Mouse (Mus musculus): Measurements from ENCODE around the gene Aldh4a1. TPM values are rescaled to one million over a fixed set of nuclear protein-coding genes. Genes with fewer than 3 reads are reported as not detected.

The Aldh4a1 gene
- polyA plus RNA-seq, 1 experiment from 2014 or later = 12.9 TPM

- WGBS = 64% methylated on average over 6 of the region's 6 CpGs
- Histone ChIP-seq H3K36me3 (ENCODE audit: control insufficient read depth, insufficient read depth, low read length) (peaks cover 16% of the 10 kb centered on the region), H3K27ac (replicated peaks) (0 out of 2 replicates have a peak overlapping the region, but pooled peaks have one; percentile 18), H3K4me2 (replicated peaks; ENCODE audit: low read depth) (no peak overlapping the region), H3K27me3 (ENCODE audit: control insufficient read depth, insufficient read depth, low read length) (no peaks in the 10 kb centered on the region), H3K4me1 (replicated peaks; ENCODE audit: control insufficient read depth, insufficient read depth) (no peaks in the 10 kb centered on the region), H3K4me3 (ENCODE audit: low read depth, low read length) (no peak overlapping the region), H3K9me3 (ENCODE audit: control insufficient read depth, low read length) (no peaks in the 10 kb centered on the region), H3K9ac (ENCODE audit: low read length) (no peak overlapping the region)
- ATAC-seq (ENCODE audit: low FRiP score, low TSS enrichment) (no peak), DNase-seq (ENCODE audit: low spot score) (no peak)
- TF ChIP-seq EP300 (optimal IDR thresholded peaks at IDR 0.05) (no peak), CTCF (IDR thresholded peaks at IDR 0.05; ENCODE audit: low read depth) (no peak)
Measured at GRCm38 (mm10) chr4:139610954-139611353, 11.7 kb upstream of the Aldh4a1 start.

DNA sequence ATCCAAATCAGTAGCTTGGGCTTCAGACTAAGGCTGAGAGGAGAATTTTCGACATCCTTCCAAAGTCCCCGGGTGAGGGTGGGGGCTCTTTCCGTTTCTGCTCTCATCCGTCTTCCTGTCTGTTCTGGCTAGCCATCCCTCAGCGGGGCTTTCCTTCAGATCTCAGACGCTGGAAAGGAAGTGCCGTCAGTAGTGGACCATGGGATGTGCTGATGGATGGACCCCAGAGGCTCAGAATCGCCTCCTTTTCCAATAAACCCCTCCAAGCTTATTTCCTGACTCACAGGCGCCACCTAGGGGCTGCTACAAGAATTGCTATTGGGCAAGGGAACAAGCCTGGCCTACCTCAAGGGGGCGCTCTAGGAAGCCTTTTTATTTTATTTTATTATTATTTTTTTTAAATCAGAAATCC is 11.1 kb upstream of the Aldh4a1 start:
- TF ChIP-seq CTCF (IDR thresholded peaks at IDR 0.05; ENCODE audit: low read depth) = peak; percentile 99
- no peak for TF ChIP-seq EP300 (optimal IDR thresholded peaks at IDR 0.05)
- ATAC-seq (ENCODE audit: low FRiP score, low TSS enrichment) (peak; percentile 56; the same call in 1 of the 2 replicates), DNase-seq (ENCODE audit: low spot score) (peak; percentile 77)
- Histone ChIP-seq H3K9ac (ENCODE audit: low read length) (no peak overlapping the region), H3K27ac (replicated peaks) (no peak overlapping the region), H3K9me3 (ENCODE audit: control insufficient read depth, low read length) (no peaks in the 10 kb centered on the region), H3K4me3 (ENCODE audit: low read depth, low read length) (no peak overlapping the region), H3K4me1 (replicated peaks; ENCODE audit: control insufficient read depth, insufficient read depth) (no peaks in the 10 kb centered on the region), H3K36me3 (ENCODE audit: control insufficient read depth, insufficient read depth, low read length) (peaks cover 16% of the 10 kb centered on the region), H3K27me3 (ENCODE audit: control insufficient read depth, insufficient read depth, low read length) (no peaks in the 10 kb centered on the region), H3K4me2 (replicated peaks; ENCODE audit: low read depth) (no peak overlapping the region)
- 5% methylated on average over 10 of the region's 10 CpGs for WGBS

- peaks cover 12% of the 10 kb centered on the region for H3K36me3 ChIP-seq (ENCODE audit: control insufficient read depth, insufficient read depth, low read length)
- DNase-seq (ENCODE audit: low spot score) = no peak
- WGBS = 88% methylated on average over 21 of the region's 21 CpGs
- H3K4me3 ChIP-seq (ENCODE audit: low read depth, low read length) = no peak overlapping the region
- H3K4me2 ChIP-seq (replicated peaks; ENCODE audit: low read depth) = no peak overlapping the region
- no peaks in the 10 kb centered on the region for H3K4me1 ChIP-seq (replicated peaks; ENCODE audit: control insufficient read depth, insufficient read depth)
- TF ChIP-seq EP300 (optimal IDR thresholded peaks at IDR 0.05) (no peak), CTCF (IDR thresholded peaks at IDR 0.05; ENCODE audit: low read depth) (peak; percentile 18)
- H3K27ac ChIP-seq (replicated peaks) = no peak overlapping the region
- no peaks in the 10 kb centered on the region for H3K9me3 ChIP-seq (ENCODE audit: control insufficient read depth, low read length)
- H3K27me3 ChIP-seq (ENCODE audit: control insufficient read depth, insufficient read depth, low read length) = no peaks in the 10 kb centered on the region
- H3K9ac ChIP-seq (ENCODE audit: low read length) = no peak overlapping the region
- no peak for ATAC-seq (ENCODE audit: low FRiP score, low TSS enrichment)
Measured at GRCm38 (mm10) chr4:139614524-139615260, 8.0 kb upstream of the Aldh4a1 start.

DNA sequence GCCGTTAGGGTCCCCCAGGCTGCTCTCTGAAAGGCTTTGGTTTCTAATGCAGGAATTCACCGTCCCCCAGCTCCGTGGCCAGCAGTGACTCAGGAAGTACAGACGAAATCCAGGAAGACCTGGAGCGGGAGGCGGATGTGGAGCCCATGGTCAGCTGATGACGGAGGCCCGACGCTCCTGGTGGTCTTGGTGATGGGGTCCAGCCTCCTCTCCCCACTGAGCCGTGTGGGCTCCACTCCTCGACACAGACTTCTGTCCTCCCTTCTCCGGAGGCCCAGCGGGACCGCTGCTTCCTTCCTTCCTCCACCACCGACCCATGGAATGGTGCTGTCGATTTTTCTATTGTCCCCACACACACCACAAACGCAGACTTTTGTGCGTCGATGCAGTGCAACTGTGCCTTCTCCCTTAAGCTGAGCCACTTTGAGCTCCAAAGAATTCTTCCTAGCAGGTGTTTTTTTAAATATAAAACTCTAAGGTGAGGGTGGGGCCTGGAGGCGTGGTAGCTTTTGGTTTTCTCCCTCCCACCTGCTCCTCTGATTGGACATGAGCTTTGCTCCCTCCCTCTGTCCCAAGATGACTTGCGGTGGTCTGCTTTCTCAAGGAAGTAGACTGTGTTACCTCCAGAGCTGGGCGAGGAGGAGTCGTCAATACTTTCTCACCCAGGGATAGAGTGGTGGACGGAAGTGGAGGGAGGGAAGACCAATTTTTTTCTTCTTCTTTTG is 6.2 kb upstream of the Aldh4a1 start:
- H3K36me3 ChIP-seq (ENCODE audit: control insufficient read depth, insufficient read depth, low read length) = peaks cover 12% of the 10 kb centered on the region
- 17% methylated on average over 22 of the region's 24 CpGs for WGBS
- H3K4me3 ChIP-seq (ENCODE audit: low read depth, low read length) = peak overlapping the region; percentile 43
- H3K4me2 ChIP-seq (replicated peaks; ENCODE audit: low read depth) = peak overlapping the region; percentile 55
- DNase-seq (ENCODE audit: low spot score) (peak; percentile 83), ATAC-seq (ENCODE audit: low FRiP score, low TSS enrichment) (peak; percentile 89)
- no peaks in the 10 kb centered on the region for H3K4me1 ChIP-seq (replicated peaks; ENCODE audit: control insufficient read depth, insufficient read depth)
- H3K27me3 ChIP-seq (ENCODE audit: control insufficient read depth, insufficient read depth, low read length) = no peaks in the 10 kb centered on the region
- peak overlapping the region; percentile 52 for H3K9ac ChIP-seq (ENCODE audit: low read length)
- no peaks in the 10 kb centered on the region for H3K9me3 ChIP-seq (ENCODE audit: control insufficient read depth, low read length)
- H3K27ac ChIP-seq (replicated peaks) = peak overlapping the region; percentile 84
- TF ChIP-seq CTCF (IDR thresholded peaks at IDR 0.05; ENCODE audit: low read depth) (no peak), EP300 (optimal IDR thresholded peaks at IDR 0.05) (no peak)

DNA sequence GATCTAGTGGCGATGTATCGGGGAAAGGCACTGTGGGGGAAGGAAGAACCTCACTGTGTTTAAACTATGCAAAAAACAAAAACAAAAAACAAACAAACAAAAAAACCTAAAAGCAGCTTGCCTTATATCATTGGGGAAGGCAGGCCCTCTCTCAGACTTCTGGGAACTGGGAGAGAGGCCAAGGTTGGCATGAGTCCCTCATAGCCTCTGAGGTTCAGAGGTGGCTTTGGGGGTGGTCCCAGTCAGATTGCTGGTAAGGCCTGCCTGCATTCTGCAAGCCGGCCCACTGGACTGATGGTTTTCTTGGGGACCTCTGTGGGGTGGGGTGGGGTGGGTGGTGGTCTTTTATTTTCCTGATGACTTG is 5.7 kb upstream of the Aldh4a1 start:
- DNase-seq (ENCODE audit: low spot score) (no peak), ATAC-seq (ENCODE audit: low FRiP score, low TSS enrichment) (no peak)
- no peak overlapping the region for H3K9ac ChIP-seq (ENCODE audit: low read length)
- H3K27me3 ChIP-seq (ENCODE audit: control insufficient read depth, insufficient read depth, low read length) = no peaks in the 10 kb centered on the region
- 42% methylated on average over 3 of the region's 3 CpGs for WGBS
- H3K27ac ChIP-seq (replicated peaks) = peak overlapping the region; percentile 84; the same call in 1 of the 2 replicates
- H3K4me1 ChIP-seq (replicated peaks; ENCODE audit: control insufficient read depth, insufficient read depth) = no peaks in the 10 kb centered on the region
- TF ChIP-seq CTCF (IDR thresholded peaks at IDR 0.05; ENCODE audit: low read depth) (no peak), EP300 (optimal IDR thresholded peaks at IDR 0.05) (no peak)
- peak overlapping the region; percentile 43; the same call in 1 of the 2 replicates for H3K4me3 ChIP-seq (ENCODE audit: low read depth, low read length)
- peak overlapping the region; percentile 55 for H3K4me2 ChIP-seq (replicated peaks; ENCODE audit: low read depth)
- peaks cover 12% of the 10 kb centered on the region for H3K36me3 ChIP-seq (ENCODE audit: control insufficient read depth, insufficient read depth, low read length)
- no peaks in the 10 kb centered on the region for H3K9me3 ChIP-seq (ENCODE audit: control insufficient read depth, low read length)

DNA sequence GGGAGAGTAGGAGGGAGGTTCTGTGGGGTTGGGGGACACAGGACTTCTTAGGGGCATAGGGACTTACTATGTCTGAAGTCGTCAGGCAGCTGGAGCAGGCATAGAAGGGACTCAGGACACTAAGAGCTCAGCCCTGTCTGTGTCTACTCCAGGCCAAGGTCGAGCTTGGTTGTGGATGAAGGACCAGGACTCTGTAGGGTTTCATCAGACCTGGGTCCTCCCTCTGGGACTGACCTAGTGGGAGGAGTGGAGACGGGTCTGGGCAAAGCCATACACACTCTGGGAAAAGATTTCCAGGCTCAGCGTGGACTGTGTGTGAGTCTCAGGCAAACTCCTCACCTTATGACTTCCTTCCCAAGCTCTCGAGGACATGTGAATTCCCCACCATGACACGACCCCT is 2.9 kb upstream of the Aldh4a1 start:
- H3K4me2 ChIP-seq (replicated peaks; ENCODE audit: low read depth) = no peak overlapping the region
- H3K27ac ChIP-seq (replicated peaks) = no peak overlapping the region
- no peaks in the 10 kb centered on the region for H3K9me3 ChIP-seq (ENCODE audit: control insufficient read depth, low read length)
- H3K27me3 ChIP-seq (ENCODE audit: control insufficient read depth, insufficient read depth, low read length) = no peaks in the 10 kb centered on the region
- DNase-seq (ENCODE audit: low spot score) (no peak), ATAC-seq (ENCODE audit: low FRiP score, low TSS enrichment) (no peak)
- H3K36me3 ChIP-seq (ENCODE audit: control insufficient read depth, insufficient read depth, low read length) = 0 out of 2 replicates have a peak, but pooled peaks cover 3% of the 10 kb centered on the region
- H3K4me3 ChIP-seq (ENCODE audit: low read depth, low read length) = no peak overlapping the region
- TF ChIP-seq CTCF (IDR thresholded peaks at IDR 0.05; ENCODE audit: low read depth) = no peak
- no peak for TF ChIP-seq EP300 (optimal IDR thresholded peaks at IDR 0.05)
- 0 out of 2 replicates have a peak, but pooled peaks cover 1% of the 10 kb centered on the region for H3K4me1 ChIP-seq (replicated peaks; ENCODE audit: control insufficient read depth, insufficient read depth)
- H3K9ac ChIP-seq (ENCODE audit: low read length) = no peak overlapping the region
- 72% methylated on average over 6 of the region's 6 CpGs for WGBS
